Mouse (Mus musculus): ENCODE measurements around the gene Qser1. TPM values are rescaled to one million over a fixed set of nuclear protein-coding genes. Genes with fewer than 3 reads are reported as not detected.

Gene Qser1
- total and polyA plus RNA-seq, 2 experiments from 2014 or later: 3.4 to 14.1 TPM

GRCm38 (mm10) chr2:104763134-104763703, 53.3 kb downstream of the Qser1 start:
- no peak for TF ChIP-seq CTCF (IDR thresholded peaks at IDR 0.05)
- no peaks in the 10 kb centered on the region for H3K27me3 ChIP-seq (ENCODE audit: insufficient read depth, low read length)
- peaks cover 8% of the 10 kb centered on the region for H3K36me3 ChIP-seq (ENCODE audit: insufficient read depth, low read length)
- DNase-seq (ENCODE audit: low spot score): no peak
- H3K9me3 ChIP-seq (ENCODE audit: low read length): no peaks in the 10 kb centered on the region
- H3K9ac ChIP-seq (replicated peaks; ENCODE audit: low read length, poor library complexity, severe bottlenecking): no peak overlapping the region
- no peak overlapping the region for H3K4me3 ChIP-seq (ENCODE audit: low read depth, low read length)
- no peak for ATAC-seq (ENCODE audit: low FRiP score)
- H3K4me2 ChIP-seq (ENCODE audit: low read depth, low read length, poor library complexity, severe bottlenecking): no peak overlapping the region
- H3K4me1 ChIP-seq (ENCODE audit: insufficient read depth, low read length): no peaks in the 10 kb centered on the region
- 86% methylated on average over 8 of the region's 8 CpGs for WGBS
- H3K27ac ChIP-seq (ENCODE audit: low read depth, low read length): no peak overlapping the region

DNA sequence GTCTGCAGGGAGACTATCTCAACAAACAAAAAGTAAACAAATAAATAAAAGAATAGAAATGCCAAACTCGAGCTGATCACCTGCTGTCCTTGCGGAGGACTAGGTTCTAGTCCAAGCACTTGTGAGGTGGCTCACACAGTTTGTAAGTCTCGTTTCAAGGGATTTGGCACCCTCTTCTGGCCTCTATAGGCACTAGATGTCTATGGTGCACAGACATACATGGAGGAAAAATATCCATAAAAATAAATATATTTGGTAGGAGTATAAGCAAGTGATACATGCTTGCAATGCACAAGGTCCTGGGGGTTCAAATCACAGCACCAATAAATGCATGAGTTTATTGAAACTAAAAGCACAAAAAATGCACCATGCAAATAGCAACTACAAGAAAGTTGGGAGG, 65.9 kb downstream of the Qser1 start:
- peak; percentile 47 for TF ChIP-seq CTCF (IDR thresholded peaks at IDR 0.05)
- no peak for ATAC-seq (ENCODE audit: low FRiP score)
- H3K4me2 ChIP-seq (ENCODE audit: low read depth, low read length, poor library complexity, severe bottlenecking): no peak overlapping the region
- no peaks in the 10 kb centered on the region for H3K9me3 ChIP-seq (ENCODE audit: low read length)
- 65% methylated on average over 3 of the region's 3 CpGs for WGBS
- no peaks in the 10 kb centered on the region for H3K27me3 ChIP-seq (ENCODE audit: insufficient read depth, low read length)
- H3K4me3 ChIP-seq (ENCODE audit: low read depth, low read length): no peak overlapping the region
- DNase-seq (ENCODE audit: low spot score): peak; percentile 35
- no peak overlapping the region for H3K27ac ChIP-seq (ENCODE audit: low read depth, low read length)
- H3K4me1 ChIP-seq (ENCODE audit: insufficient read depth, low read length): no peaks in the 10 kb centered on the region
- no peaks in the 10 kb centered on the region for H3K36me3 ChIP-seq (ENCODE audit: insufficient read depth, low read length)
- no peak overlapping the region for H3K9ac ChIP-seq (replicated peaks; ENCODE audit: low read length, poor library complexity, severe bottlenecking)

- no peak overlapping the region for H3K4me2 ChIP-seq (ENCODE audit: low read depth, low read length, poor library complexity, severe bottlenecking)
- H3K27ac ChIP-seq (ENCODE audit: low read depth, low read length): no peak overlapping the region
- no peaks in the 10 kb centered on the region for H3K4me1 ChIP-seq (ENCODE audit: insufficient read depth, low read length)
- no peaks in the 10 kb centered on the region for H3K9me3 ChIP-seq (ENCODE audit: low read length)
- ATAC-seq (ENCODE audit: low FRiP score): no peak
- no peak overlapping the region for H3K9ac ChIP-seq (replicated peaks; ENCODE audit: low read length, poor library complexity, severe bottlenecking)
- H3K27me3 ChIP-seq (ENCODE audit: insufficient read depth, low read length): no peaks in the 10 kb centered on the region
- no peaks in the 10 kb centered on the region for H3K36me3 ChIP-seq (ENCODE audit: insufficient read depth, low read length)
- 79% methylated on average over 5 of the region's 5 CpGs for WGBS
- no peak for DNase-seq (ENCODE audit: low spot score)
- H3K4me3 ChIP-seq (ENCODE audit: low read depth, low read length): no peak overlapping the region
- no peak for TF ChIP-seq CTCF (IDR thresholded peaks at IDR 0.05)
Observed at GRCm38 (mm10) chr2:104748652-104749183, 67.8 kb downstream of the Qser1 start.

DNA sequence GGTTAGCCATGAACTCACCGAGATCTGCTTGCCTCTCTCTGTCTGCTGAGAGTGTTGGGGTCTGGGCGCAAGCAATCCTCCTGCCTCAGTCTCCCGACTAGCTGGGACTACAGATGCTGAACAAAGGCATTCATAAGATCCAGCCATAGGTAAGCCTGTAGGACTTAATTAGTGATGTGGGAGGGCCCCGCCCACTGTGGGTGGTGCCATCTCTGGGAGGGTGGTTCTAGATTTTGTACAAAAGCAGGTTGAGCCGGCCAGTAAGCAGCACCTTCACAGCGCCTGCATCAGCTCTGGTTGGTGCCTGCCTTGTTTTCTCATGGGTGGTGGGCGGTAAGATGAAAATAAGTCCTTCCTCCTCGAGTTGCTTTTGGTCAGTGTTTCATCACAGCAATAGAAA, 70.3 kb downstream of the Qser1 start:
- Histone ChIP-seq H3K4me2 (ENCODE audit: low read depth, low read length, poor library complexity, severe bottlenecking) (no peak overlapping the region), H3K36me3 (ENCODE audit: insufficient read depth, low read length) (no peaks in the 10 kb centered on the region), H3K9me3 (ENCODE audit: low read length) (no peaks in the 10 kb centered on the region), H3K27ac (ENCODE audit: low read depth, low read length) (no peak overlapping the region), H3K9ac (replicated peaks; ENCODE audit: low read length, poor library complexity, severe bottlenecking) (no peak overlapping the region), H3K4me1 (ENCODE audit: insufficient read depth, low read length) (peaks cover 5% of the 10 kb centered on the region; the same call in 1 of the 2 replicates), H3K4me3 (ENCODE audit: low read depth, low read length) (no peak overlapping the region), H3K27me3 (ENCODE audit: insufficient read depth, low read length) (peaks cover 1% of the 10 kb centered on the region; the same call in 1 of the 2 replicates)
- DNase-seq (ENCODE audit: low spot score) (no peak), ATAC-seq (ENCODE audit: low FRiP score) (no peak)
- 60% methylated on average over 8 of the region's 8 CpGs for WGBS
- no peak for TF ChIP-seq CTCF (IDR thresholded peaks at IDR 0.05)

DNA sequence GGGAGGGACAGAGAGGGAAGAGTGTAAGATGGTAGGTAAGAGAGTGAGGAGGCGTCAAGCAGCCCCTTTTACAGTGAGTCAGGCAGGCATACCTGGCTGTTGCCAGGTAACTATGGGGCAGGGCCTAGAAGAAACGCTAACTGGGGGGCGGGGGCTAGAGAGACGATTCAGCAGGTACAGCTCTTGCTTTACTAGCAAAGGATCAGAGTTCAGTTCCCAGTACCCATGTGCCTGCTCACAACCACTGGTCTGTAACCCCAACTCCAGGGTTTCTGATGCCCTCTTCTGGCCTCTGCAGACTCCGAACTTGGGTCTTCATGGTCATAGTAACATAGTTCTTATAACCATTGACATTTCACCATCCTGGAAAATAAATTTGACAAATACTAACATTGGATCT, 72.6 kb downstream of the Qser1 start:
- Histone ChIP-seq H3K9me3 (ENCODE audit: low read length) (no peaks in the 10 kb centered on the region), H3K4me2 (ENCODE audit: low read depth, low read length, poor library complexity, severe bottlenecking) (no peak overlapping the region), H3K4me3 (ENCODE audit: low read depth, low read length) (no peak overlapping the region), H3K9ac (replicated peaks; ENCODE audit: low read length, poor library complexity, severe bottlenecking) (no peak overlapping the region), H3K4me1 (ENCODE audit: insufficient read depth, low read length) (peaks cover 5% of the 10 kb centered on the region; the same call in 1 of the 2 replicates), H3K36me3 (ENCODE audit: insufficient read depth, low read length) (no peaks in the 10 kb centered on the region), H3K27ac (ENCODE audit: low read depth, low read length) (no peak overlapping the region), H3K27me3 (ENCODE audit: insufficient read depth, low read length) (peaks cover 8% of the 10 kb centered on the region; the same call in 1 of the 2 replicates)
- no peak for ATAC-seq (ENCODE audit: low FRiP score)
- no peak for DNase-seq (ENCODE audit: low spot score)
- TF ChIP-seq CTCF (IDR thresholded peaks at IDR 0.05): no peak
- 48% methylated on average over 5 of the region's 5 CpGs for WGBS

DNA sequence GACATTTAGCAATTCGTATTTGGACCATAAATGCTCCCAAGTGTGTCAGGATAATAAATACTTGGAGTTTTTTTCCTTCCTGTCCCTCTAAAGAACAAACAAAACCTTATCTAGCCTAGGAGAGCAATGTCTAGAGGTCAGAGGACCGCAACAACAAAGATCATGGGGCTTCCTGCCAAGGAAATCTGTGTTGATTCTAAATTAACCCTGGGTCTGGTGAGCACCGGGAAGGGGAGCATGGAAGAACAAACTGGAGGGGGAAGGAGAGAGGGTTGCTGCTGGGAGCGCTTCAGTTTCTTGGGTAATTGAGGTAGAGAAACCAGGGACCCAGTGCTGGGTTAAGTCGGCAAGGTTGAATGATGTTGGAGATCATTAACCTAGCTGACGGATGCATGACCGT, 73.4 kb downstream of the Qser1 start:
- H3K4me1 ChIP-seq (ENCODE audit: insufficient read depth, low read length): peaks cover 5% of the 10 kb centered on the region; the same call in 1 of the 2 replicates
- DNase-seq (ENCODE audit: low spot score) (peak; percentile 5), ATAC-seq (ENCODE audit: low FRiP score) (no peak)
- peak overlapping the region; percentile 70 for H3K4me3 ChIP-seq (ENCODE audit: low read depth, low read length)
- H3K36me3 ChIP-seq (ENCODE audit: insufficient read depth, low read length): no peaks in the 10 kb centered on the region
- 30% methylated on average over 7 of the region's 7 CpGs for WGBS
- peak overlapping the region; percentile 99 for H3K4me2 ChIP-seq (ENCODE audit: low read depth, low read length, poor library complexity, severe bottlenecking)
- H3K27ac ChIP-seq (ENCODE audit: low read depth, low read length): no peak overlapping the region
- peaks cover 8% of the 10 kb centered on the region; the same call in 1 of the 2 replicates for H3K27me3 ChIP-seq (ENCODE audit: insufficient read depth, low read length)
- no peaks in the 10 kb centered on the region for H3K9me3 ChIP-seq (ENCODE audit: low read length)
- no peak for TF ChIP-seq CTCF (IDR thresholded peaks at IDR 0.05)
- H3K9ac ChIP-seq (replicated peaks; ENCODE audit: low read length, poor library complexity, severe bottlenecking): peak overlapping the region; percentile 54; the same call in 1 of the 2 replicates
